Mouse (Mus musculus) liver, embryonic 11.5 days (tissue): ENCODE results near the gene Gm14408. TPM values are rescaled to one million over a fixed set of nuclear protein-coding genes. Genes with fewer than 3 reads are reported as not detected.
A peak's percentile ranks its signal among the peaks of the same experiment; 100 is the strongest.
"Not testable (repeated sequence)": the region's sequence is repeated elsewhere in the genome, so short reads cannot be mapped to it uniquely, and the experiment has no call there.

Source experiments
- ATAC-seq: fragments of 200-750 bp; cut with Nextera tagmentation; replicated peaks from 2 replicates; pipeline ENCODE4 v1.8.0; 2017; ENCODE audit warnings: moderate number of reproducible peaks, mild to moderate bottlenecking, moderate TSS enrichment, moderate library complexity; ENCODE audit not compliant: low FRiP score
- DNase-seq: peaks from one replicate; pipeline ENCODE4 v3.0.0-alpha.2; 2017; ENCODE audit warnings: low spot score
- H3K27ac ChIP-seq: fragments of 300-500 bp; sonication (generic); 2 replicates; pipeline ENCODE4 v1.5.1; 2014; ENCODE audit warnings: mild to moderate bottlenecking, low read depth, low read length, control low read depth
- H3K27me3 ChIP-seq: fragments of 300-500 bp; sonication (generic); replicated peaks from 2 replicates; pipeline ENCODE4 v1.6.1; 2014; ENCODE audit warnings: low read length, mixed read lengths; ENCODE audit not compliant: control insufficient read depth, insufficient read depth
- H3K36me3 ChIP-seq: fragments of 300-500 bp; sonication (generic); 2 replicates; pipeline ENCODE4 v1.6.1; 2014; ENCODE audit warnings: mild to moderate bottlenecking, low read length, moderate library complexity, mixed read lengths; ENCODE audit not compliant: control insufficient read depth, insufficient read depth
- H3K4me1 ChIP-seq: fragments of 300-500 bp; sonication (generic); replicated peaks from 2 replicates; pipeline ENCODE4 v1.6.1; 2014; ENCODE audit warnings: low read length, mixed read lengths; ENCODE audit not compliant: control insufficient read depth, insufficient read depth
- H3K4me2 ChIP-seq: fragments of 300-500 bp; sonication (generic); 2 replicates; pipeline ENCODE4 v1.6.1; 2014; ENCODE audit warnings: mild to moderate bottlenecking, control low read depth, moderate library complexity
- H3K4me3 ChIP-seq: fragments of 300-500 bp; sonication (generic); 2 replicates; pipeline ENCODE4 v1.5.1; 2014; ENCODE audit warnings: low read depth, low read length, control low read depth
- H3K9ac ChIP-seq: fragments of 300-500 bp; sonication (generic); 2 replicates; pipeline ENCODE4 v1.6.1; 2014; ENCODE audit warnings: low read depth, low read length, control low read depth
- H3K9me3 ChIP-seq: fragments of 300-500 bp; sonication (generic); 2 replicates; pipeline ENCODE4 v1.6.1; 2016; ENCODE audit warnings: low read length, inconsistent platforms, mixed read lengths; ENCODE audit not compliant: control insufficient read depth
- WGBS: fragments of 180-500 bp; shearing (Covaris S2); extraction: QIAGEN DNeasy Blood & Tissue Kit; methylation state at CpG from one replicate; pipeline ENCODE4 v1.1.7; 2014; 5-methylcytosine and 5-hydroxymethylcytosine counted together
- polyA plus RNA-seq: library from polyadenylated mRNA; unstranded; fragments of >200 nt; fragmentation: Nextera tagmentation; extraction: Ambion mirVana; gene quantifications from 2 replicates; pipeline ENCODE4 v1.2.1, GENCODE M21; 2014

The Gm14408 gene
- polyA plus RNA-seq = not detected in 2 replicates

DNA sequence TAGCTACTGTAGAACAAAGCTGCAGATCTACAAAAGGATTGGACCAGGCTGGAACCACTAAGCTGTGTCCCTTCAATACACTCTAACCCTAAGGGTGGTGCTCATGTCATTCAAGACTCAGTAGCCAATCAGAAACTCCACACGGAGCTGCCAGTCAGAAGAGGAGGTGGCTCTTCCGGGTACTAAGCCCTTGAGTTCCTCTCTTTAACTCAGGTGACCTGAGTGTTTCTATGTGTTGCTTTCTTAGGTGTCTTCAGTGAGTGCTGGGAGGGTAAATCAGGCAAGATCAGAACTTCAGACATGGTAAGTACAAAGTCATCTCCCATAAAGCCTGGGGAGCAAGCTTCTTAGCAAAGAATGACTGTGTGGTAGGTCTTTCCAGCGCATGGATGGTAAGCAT lies at the start of gene Gm14408:
Gm14408 (plus strand) TSS at position 301 of the 400 bp plus-strand sequence.
- 82% methylated on average over 1 of the region's 3 CpGs for WGBS

DNA sequence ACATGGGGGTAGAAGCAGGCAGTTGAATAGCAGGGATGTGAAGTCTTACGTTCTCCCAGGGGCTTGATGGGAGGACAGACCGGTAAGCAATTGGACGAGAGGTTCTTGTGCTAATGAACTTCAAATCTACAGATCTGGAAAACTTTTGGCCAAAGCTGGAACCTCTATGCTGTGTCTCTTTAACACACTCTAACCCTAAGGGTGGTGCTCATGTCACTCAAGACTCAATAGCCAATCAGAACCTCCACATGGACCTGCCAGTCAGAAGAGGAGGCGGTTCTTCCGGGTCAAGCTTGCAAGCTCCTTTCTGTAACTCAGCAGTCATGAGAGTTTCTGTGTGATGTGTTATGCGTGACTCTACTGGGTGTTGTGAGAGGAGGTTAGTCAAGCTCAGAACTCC lies 32.6 kb upstream of the Gm14408 start, which contains the start of gene Gm14295:
Gm14295 (plus strand) TSS at position 301 of the 400 bp plus-strand sequence.
- H3K4me3 ChIP-seq = peak within 1 kb of the TSS; percentile 43
- not testable (repeated sequence) for H3K27ac ChIP-seq, H3K9ac ChIP-seq, H3K4me1 ChIP-seq, ATAC-seq, DNase-seq, H3K27me3 ChIP-seq, H3K36me3 ChIP-seq, H3K9me3 ChIP-seq
- no CpG with 5 or more reads among the region's 6 CpGs for WGBS
- H3K4me2 ChIP-seq = peak within 1 kb of the TSS; percentile 29; the same call in 1 of the 2 replicates

More for the DNA sequence above, at the start of gene Gm14408:
- not testable (repeated sequence) for DNase-seq, H3K36me3 ChIP-seq, ATAC-seq, H3K27me3 ChIP-seq, H3K4me1 ChIP-seq, H3K27ac ChIP-seq, H3K9me3 ChIP-seq, H3K9ac ChIP-seq, H3K4me2 ChIP-seq, H3K4me3 ChIP-seq

DNA sequence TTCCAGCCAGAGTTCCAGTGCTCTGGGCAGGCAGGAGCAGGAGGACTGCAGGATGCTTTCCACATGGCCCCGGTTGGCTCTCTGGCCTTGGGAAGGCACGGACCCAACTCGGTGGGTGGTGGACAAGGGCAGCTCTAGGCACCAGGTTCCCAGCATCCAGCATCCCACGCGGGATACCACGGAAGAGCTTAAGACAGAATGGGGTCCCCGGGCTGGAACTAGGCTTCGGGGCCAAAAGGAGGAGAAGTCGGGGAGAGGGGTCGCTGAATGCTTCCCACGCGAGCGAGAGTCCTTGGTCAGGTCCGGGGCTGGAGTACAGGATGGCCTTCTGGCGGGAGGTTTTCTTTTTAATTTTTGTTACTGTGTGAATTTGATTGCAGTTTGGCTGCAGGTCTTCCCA lies 32.2 kb upstream of the Gm14408 start:
- H3K36me3 ChIP-seq, ATAC-seq, H3K9ac ChIP-seq, H3K27me3 ChIP-seq, H3K4me1 ChIP-seq, H3K27ac ChIP-seq, H3K9me3 ChIP-seq: not testable (repeated sequence)
- H3K4me3 ChIP-seq = peak overlapping the region; percentile 43
- peak overlapping the region; percentile 29; the same call in 1 of the 2 replicates for H3K4me2 ChIP-seq
- 32% methylated on average over 14 of the region's 15 CpGs for WGBS
- peak; percentile 7 for DNase-seq

Other genes starting within 250 kb of the Gm14408 start
- 11.8 and 11.9 TPM in 2 replicates for gene Gm14308, start 194.8 kb upstream of the Gm14408 start, polyA plus RNA-seq
- gene Zfp973, start 160.6 kb upstream of the Gm14408 start, polyA plus RNA-seq = 7.5 and 8.6 TPM in 2 replicates
- gene Gm14305, start 122.8 kb upstream of the Gm14408 start, polyA plus RNA-seq = 14.6 and 16.4 TPM in 2 replicates
- gene Gm14295, start 32.5 kb upstream of the Gm14408 start, polyA plus RNA-seq = 9.7 and 10.1 TPM in 2 replicates
- 11.3 and 12.2 TPM in 2 replicates for gene Gm14296, start 96.7 kb downstream of the Gm14408 start, polyA plus RNA-seq
- 6.7 and 7.4 TPM in 2 replicates for gene Gm14419, start 169.8 kb downstream of the Gm14408 start, polyA plus RNA-seq
- gene Gm14401, start 243.2 kb downstream of the Gm14408 start, polyA plus RNA-seq = 0.19 TPM in 1 of 2 replicates, not detected in the other